Mouse (Mus musculus) stomach, postnatal 0 days (tissue): ENCODE data around the gene Cirbp.
A peak's percentile ranks its signal among the peaks of the same experiment; 100 is the strongest.

ENCODE experiments used
- CTCF ChIP-seq: IDR thresholded peaks from 2 replicates; pipeline ENCODE4 v1.5.1; 2016; ENCODE audit warnings: antibody characterized with exemption, low read depth, mild to moderate bottlenecking, moderate library complexity
- EP300 ChIP-seq: optimal IDR thresholded peaks from 2 replicates; pipeline ENCODE3; 2016; ENCODE audit warnings: antibody characterized with exemption

DNA sequence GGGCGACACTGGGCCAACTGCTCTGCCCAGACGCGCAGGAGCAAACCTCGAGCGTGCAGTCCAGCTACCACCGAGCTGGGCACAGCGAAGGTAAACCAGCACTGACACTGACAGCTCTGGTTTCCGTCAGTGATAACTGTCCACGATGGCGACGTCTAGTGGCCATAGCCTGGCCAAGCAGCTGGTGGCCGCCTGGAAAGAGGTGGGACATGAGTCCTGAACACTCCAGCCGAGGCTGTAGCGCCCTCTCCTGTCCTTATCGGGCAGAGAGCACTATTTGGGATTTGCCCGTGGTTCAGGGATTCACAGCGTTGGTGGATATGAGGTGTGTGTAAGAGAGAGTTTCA, 814 bp upstream of the Cirbp start:
- TF ChIP-seq CTCF = peak; percentile 100
- no peak for TF ChIP-seq EP300
